Mouse (Mus musculus) E14TG2a.4 (cell line): Measurements from ENCODE around the gene Cdh23.
A peak's percentile ranks its signal among the peaks of the same experiment; 100 is the strongest.

Experiments used
- H3K27me3 ChIP-seq: 2 replicates; pipeline ENCODE4 v1.6.1; 2014; ENCODE audit warnings: low read length, control low read depth; ENCODE audit not compliant: insufficient read depth
- H3K36me3 ChIP-seq: 2 replicates; pipeline ENCODE4 v1.6.1; 2014; ENCODE audit warnings: low read length, control low read depth; ENCODE audit not compliant: insufficient read depth
- H3K4me1 ChIP-seq: replicated peaks from 2 replicates; pipeline ENCODE4 v1.6.1; 2014; ENCODE audit warnings: low read depth, low read length, control low read depth
- H3K4me3 ChIP-seq: replicated peaks from 2 replicates; pipeline ENCODE4 v1.5.1; 2014; ENCODE audit warnings: mild to moderate bottlenecking, low read length
- H3K9me3 ChIP-seq: 2 replicates; pipeline ENCODE4 v1.6.1; 2014; ENCODE audit warnings: low read length, control low read depth
- CTCF ChIP-seq: conservative IDR thresholded peaks from 2 replicates; pipeline ENCODE4 v1.5.1; 2014; ENCODE audit warnings: low read length
- NANOG ChIP-seq: IDR thresholded peaks from 2 replicates; pipeline ENCODE4 v1.6.1; 2014; ENCODE audit warnings: borderline replicate concordance, low read length, mixed read lengths
- POU5F1 ChIP-seq: IDR thresholded peaks from 2 replicates; pipeline ENCODE4 v1.6.1; 2014; ENCODE audit warnings: low read length, borderline replicate concordance

Cdh23 gene

GRCm38 (mm10) chr10:60413756-60414155, 282.5 kb downstream of the Cdh23 start:
- peaks cover 23% of the 10 kb centered on the region for H3K27me3 ChIP-seq
- peaks cover 9% of the 10 kb centered on the region for H3K4me1 ChIP-seq
- no peak for TF ChIP-seq POU5F1
- no peak for TF ChIP-seq NANOG
- no peak for TF ChIP-seq CTCF
- no peaks in the 10 kb centered on the region for H3K36me3 ChIP-seq
- no peaks in the 10 kb centered on the region for H3K9me3 ChIP-seq
- no peak overlapping the region for H3K4me3 ChIP-seq

GRCm38 (mm10) chr10:60411794-60412193, 284.5 kb downstream of the Cdh23 start:
- Histone ChIP-seq H3K4me1 (peaks cover 9% of the 10 kb centered on the region), H3K4me3 (no peak overlapping the region), H3K36me3 (no peaks in the 10 kb centered on the region), H3K9me3 (no peaks in the 10 kb centered on the region), H3K27me3 (peaks cover 31% of the 10 kb centered on the region)
- TF ChIP-seq POU5F1 (no peak), CTCF (peak; percentile 42), NANOG (no peak)

- Histone ChIP-seq H3K4me3 (no peak overlapping the region), H3K4me1 (peaks cover 3% of the 10 kb centered on the region), H3K36me3 (no peaks in the 10 kb centered on the region), H3K27me3 (peaks cover 30% of the 10 kb centered on the region), H3K9me3 (no peaks in the 10 kb centered on the region)
- TF ChIP-seq POU5F1 (no peak), NANOG (no peak), CTCF (peak; percentile 97)
These were observed 288.5 kb downstream of the Cdh23 start for GRCm38 (mm10) chr10:60407831-60408230.

- Histone ChIP-seq H3K36me3 (no peaks in the 10 kb centered on the region), H3K27me3 (peaks cover 19% of the 10 kb centered on the region), H3K4me3 (no peak overlapping the region), H3K4me1 (no peaks in the 10 kb centered on the region), H3K9me3 (no peaks in the 10 kb centered on the region)
- TF ChIP-seq NANOG (no peak), POU5F1 (no peak), CTCF (no peak)
These were observed 290.7 kb downstream of the Cdh23 start for GRCm38 (mm10) chr10:60405460-60406177.

GRCm38 (mm10) chr10:60400507-60401295, 295.6 kb downstream of the Cdh23 start:
- TF ChIP-seq NANOG (no peak), POU5F1 (no peak), CTCF (no peak)
- no peaks in the 10 kb centered on the region for H3K36me3 ChIP-seq
- peaks cover 3% of the 10 kb centered on the region; the same call in 1 of the 2 replicates for H3K27me3 ChIP-seq
- H3K4me1 ChIP-seq, result peaks cover 2% of the 10 kb centered on the region; the same call in 1 of the 2 replicates
- no peak overlapping the region for H3K4me3 ChIP-seq
- no peaks in the 10 kb centered on the region for H3K9me3 ChIP-seq

- no peaks in the 10 kb centered on the region for H3K36me3 ChIP-seq
- TF ChIP-seq NANOG (no peak), CTCF (no peak)
- 0 out of 2 replicates have a peak, but pooled peaks cover 3% of the 10 kb centered on the region for H3K27me3 ChIP-seq
- no peak within 1 kb of the TSS for H3K4me3 ChIP-seq
- peaks cover 2% of the 10 kb centered on the region; the same call in 1 of the 2 replicates for H3K4me1 ChIP-seq
- peaks cover 9% of the 10 kb centered on the region for H3K9me3 ChIP-seq
These were observed 296.8 kb downstream of the Cdh23 start, which contains the start of gene Gm17455 for GRCm38 (mm10) chr10:60399449-60399848. TSS of gene Gm17455 (plus strand) at chr10:60399726.

- H3K27me3 ChIP-seq, result no peaks in the 10 kb centered on the region
- H3K9me3 ChIP-seq, result peaks cover 10% of the 10 kb centered on the region
- TF ChIP-seq POU5F1 (no peak), CTCF (no peak), NANOG (no peak)
- peaks cover 2% of the 10 kb centered on the region; the same call in 1 of the 2 replicates for H3K4me1 ChIP-seq
- H3K4me3 ChIP-seq, result no peak overlapping the region
- H3K36me3 ChIP-seq, result no peaks in the 10 kb centered on the region
These were observed 298.1 kb downstream of the Cdh23 start for GRCm38 (mm10) chr10:60398051-60398814.

GRCm38 (mm10) chr10:60395605-60396004, 300.7 kb downstream of the Cdh23 start:
- Histone ChIP-seq H3K9me3 (peaks cover 10% of the 10 kb centered on the region), H3K27me3 (no peaks in the 10 kb centered on the region), H3K4me1 (peaks cover 9% of the 10 kb centered on the region), H3K4me3 (no peak overlapping the region), H3K36me3 (no peaks in the 10 kb centered on the region)
- TF ChIP-seq NANOG (no peak), POU5F1 (no peak), CTCF (no peak)
